Mouse (Mus musculus) forebrain, embryonic 15.5 days (tissue): ENCODE measurements around the gene Harbi1. TPM values are rescaled to one million over a fixed set of nuclear protein-coding genes. Genes with fewer than 3 reads are reported as not detected.
"Not testable (repeated sequence)": the region's sequence is repeated elsewhere in the genome, so short reads cannot be mapped to it uniquely, and the experiment has no call there.

Experiments used
- ATAC-seq: fragments of 200-750 bp; cut with Nextera tagmentation; replicated peaks from 2 replicates; pipeline ENCODE4 v1.8.0; 2017; ENCODE audit warnings: mild to moderate bottlenecking, moderate TSS enrichment, moderate library complexity
- H3K27ac ChIP-seq: fragments of 300-500 bp; sonication (generic); replicated peaks from 2 replicates; pipeline ENCODE4 v1.5.1; 2015; ENCODE audit warnings: mild to moderate bottlenecking, inconsistent platforms
- H3K27me3 ChIP-seq: fragments of 300-500 bp; sonication (generic); 2 replicates; pipeline ENCODE4 v1.6.1; 2015; ENCODE audit warnings: inconsistent platforms
- H3K36me3 ChIP-seq: fragments of 300-500 bp; sonication (generic); 2 replicates; pipeline ENCODE4 v1.6.1; 2015; ENCODE audit warnings: mild to moderate bottlenecking, inconsistent platforms
- H3K4me1 ChIP-seq: fragments of 300-500 bp; sonication (generic); 2 replicates; pipeline ENCODE4 v1.6.1; 2015; ENCODE audit warnings: inconsistent platforms
- H3K4me2 ChIP-seq: fragments of 300-500 bp; sonication (generic); replicated peaks from 2 replicates; pipeline ENCODE4 v1.6.1; 2015; ENCODE audit warnings: mild to moderate bottlenecking, inconsistent platforms
- H3K4me3 ChIP-seq: fragments of 300-500 bp; sonication (generic); 2 replicates; pipeline ENCODE4 v1.5.1; 2015; ENCODE audit warnings: mild to moderate bottlenecking, inconsistent platforms
- H3K9ac ChIP-seq: fragments of 300-500 bp; sonication (generic); replicated peaks from 2 replicates; pipeline ENCODE4 v1.6.1; 2015; ENCODE audit warnings: mild to moderate bottlenecking, inconsistent platforms
- H3K9me3 ChIP-seq: fragments of 300-500 bp; sonication (generic); 2 replicates; pipeline ENCODE4 v1.6.1; 2016; ENCODE audit warnings: inconsistent platforms
- WGBS: fragments of 180-500 bp; shearing (Covaris S2); methylation state at CpG from one replicate; pipeline ENCODE4 v1.1.7; 2015; ENCODE audit warnings: mixed read lengths; 5-methylcytosine and 5-hydroxymethylcytosine counted together
- polyA plus RNA-seq: library from polyadenylated mRNA; unstranded; fragments of >200 nt; fragmentation: Nextera tagmentation; extraction: Ambion mirVana; gene quantifications from 2 replicates; pipeline ENCODE4 v1.2.1, GENCODE M21; 2015

The Harbi1 gene
- polyA plus RNA-seq, 1 experiment from 2014 or later = 20.4 TPM

- Histone ChIP-seq H3K4me3 (no peak overlapping the region), H3K9ac (no peak overlapping the region), H3K27me3 (no peaks in the 10 kb centered on the region), H3K4me2 (no peak overlapping the region), H3K4me1 (no peaks in the 10 kb centered on the region), H3K9me3 (no peaks in the 10 kb centered on the region), H3K36me3 (peaks cover 12% of the 10 kb centered on the region), H3K27ac (no peak overlapping the region)
- 81% methylated on average over 4 of the region's 4 CpGs for WGBS
- ATAC-seq = no peak
Observed at GRCm38 (mm10) chr2:91723382-91723781, 12.7 kb downstream of the Harbi1 start.

GRCm38 (mm10) chr2:91723951-91724350 is 13.3 kb downstream of the Harbi1 start:
- Histone ChIP-seq H3K36me3 (peaks cover 12% of the 10 kb centered on the region), H3K27me3 (no peaks in the 10 kb centered on the region), H3K4me2 (no peak overlapping the region), H3K9ac (no peak overlapping the region), H3K4me3 (no peak overlapping the region), H3K9me3 (no peaks in the 10 kb centered on the region), H3K4me1 (no peaks in the 10 kb centered on the region), H3K27ac (no peak overlapping the region)
- no peak for ATAC-seq

GRCm38 (mm10) chr2:91724716-91725115 is 14.1 kb downstream of the Harbi1 start:
- Histone ChIP-seq H3K9ac (no peak overlapping the region), H3K4me3 (no peak overlapping the region), H3K36me3 (peaks cover 12% of the 10 kb centered on the region), H3K9me3 (no peaks in the 10 kb centered on the region), H3K4me2 (no peak overlapping the region), H3K27me3 (no peaks in the 10 kb centered on the region), H3K4me1 (no peaks in the 10 kb centered on the region), H3K27ac (no peak overlapping the region)
- 56% methylated on average over 2 of the region's 2 CpGs for WGBS
- no peak for ATAC-seq

GRCm38 (mm10) chr2:91725476-91725875 is 14.8 kb downstream of the Harbi1 start:
- 62% methylated on average over 4 of the region's 4 CpGs for WGBS
- H3K27ac ChIP-seq, H3K9ac ChIP-seq, H3K9me3 ChIP-seq, H3K4me3 ChIP-seq, H3K4me1 ChIP-seq, H3K36me3 ChIP-seq, H3K4me2 ChIP-seq, H3K27me3 ChIP-seq, ATAC-seq: not testable (repeated sequence)

- no peaks in the 10 kb centered on the region for H3K27me3 ChIP-seq
- H3K36me3 ChIP-seq = no peaks in the 10 kb centered on the region
- peaks cover 9% of the 10 kb centered on the region for H3K4me1 ChIP-seq
- H3K27ac ChIP-seq = no peak overlapping the region
- H3K9ac ChIP-seq = no peak overlapping the region
- 90% methylated on average over 3 of the region's 3 CpGs for WGBS
- H3K4me3 ChIP-seq = no peak overlapping the region
- no peaks in the 10 kb centered on the region for H3K9me3 ChIP-seq
- H3K4me2 ChIP-seq = no peak overlapping the region
- ATAC-seq = no peak
Observed at GRCm38 (mm10) chr2:91727011-91727410, 16.4 kb downstream of the Harbi1 start.

GRCm38 (mm10) chr2:91729571-91729970 is 18.9 kb downstream of the Harbi1 start:
- Histone ChIP-seq H3K9ac (peak overlapping the region; percentile 89; the same call in 1 of the 2 replicates), H3K9me3 (no peaks in the 10 kb centered on the region), H3K36me3 (no peaks in the 10 kb centered on the region), H3K27ac (peak overlapping the region; percentile 87), H3K27me3 (no peaks in the 10 kb centered on the region), H3K4me2 (peak overlapping the region; percentile 48), H3K4me3 (peak overlapping the region; percentile 87), H3K4me1 (peaks cover 9% of the 10 kb centered on the region)
- 16% methylated on average over 4 of the region's 4 CpGs for WGBS
- ATAC-seq = peak; percentile 12; the same call in 1 of the 2 replicates

GRCm38 (mm10) chr2:91729971-91730821 is 19.5 kb downstream of the Harbi1 start, which contains the start of gene Ambra1:
Ambra1 (plus strand) TSS chr2:91730134.
- Histone ChIP-seq H3K9ac (peak within 1 kb of the TSS; percentile 89), H3K36me3 (no peaks in the 10 kb centered on the region), H3K27ac (peak within 1 kb of the TSS; percentile 87), H3K4me1 (peaks cover 9% of the 10 kb centered on the region), H3K4me2 (peak within 1 kb of the TSS; percentile 65), H3K9me3 (no peaks in the 10 kb centered on the region), H3K4me3 (peak within 1 kb of the TSS; percentile 87), H3K27me3 (no peaks in the 10 kb centered on the region)
- ATAC-seq = peak; percentile 92
- under 1% methylated on average over 67 of the region's 68 CpGs for WGBS

- no peak overlapping the region for H3K27ac ChIP-seq
- no peak for ATAC-seq
- H3K27me3 ChIP-seq = no peaks in the 10 kb centered on the region
- H3K9ac ChIP-seq = no peak overlapping the region
- H3K4me2 ChIP-seq = no peak overlapping the region
- 97% methylated on average over 5 of the region's 5 CpGs for WGBS
- no peaks in the 10 kb centered on the region for H3K9me3 ChIP-seq
- H3K36me3 ChIP-seq = no peaks in the 10 kb centered on the region
- H3K4me3 ChIP-seq = no peak overlapping the region
- H3K4me1 ChIP-seq = peaks cover 9% of the 10 kb centered on the region
Observed at GRCm38 (mm10) chr2:91735221-91735620, 24.6 kb downstream of the Harbi1 start.

- Histone ChIP-seq H3K4me1 (no peaks in the 10 kb centered on the region), H3K9ac (no peak overlapping the region), H3K4me3 (no peak overlapping the region), H3K4me2 (no peak overlapping the region), H3K36me3 (no peaks in the 10 kb centered on the region), H3K27ac (no peak overlapping the region), H3K9me3 (no peaks in the 10 kb centered on the region), H3K27me3 (no peaks in the 10 kb centered on the region)
- WGBS = 95% methylated on average over 1 of the region's 1 CpGs
- ATAC-seq = no peak
Observed at GRCm38 (mm10) chr2:91739586-91739985, 28.9 kb downstream of the Harbi1 start.

GRCm38 (mm10) chr2:91744686-91745085 is 34.0 kb downstream of the Harbi1 start:
- whole genome bisulfite sequencing = 81% methylated on average over 5 of the region's 5 CpGs
- no peak overlapping the region for H3K4me3 ChIP-seq
- no peak for ATAC-seq

GRCm38 (mm10) chr2:91749811-91750261 is 39.2 kb downstream of the Harbi1 start:
- Histone ChIP-seq H3K27me3 (no peaks in the 10 kb centered on the region), H3K27ac (no peak overlapping the region), H3K36me3 (no peaks in the 10 kb centered on the region), H3K4me2 (no peak overlapping the region), H3K9ac (no peak overlapping the region), H3K4me3 (no peak overlapping the region), H3K9me3 (no peaks in the 10 kb centered on the region), H3K4me1 (no peaks in the 10 kb centered on the region)
- ATAC-seq = no peak
- 68% methylated on average over 2 of the region's 2 CpGs for WGBS

More at GRCm38 (mm10) chr2:91744686-91745085, 34.0 kb downstream of the Harbi1 start:
- Histone ChIP-seq H3K9me3 (no peaks in the 10 kb centered on the region), H3K27ac (no peak overlapping the region), H3K9ac (no peak overlapping the region), H3K4me1 (no peaks in the 10 kb centered on the region), H3K36me3 (no peaks in the 10 kb centered on the region), H3K27me3 (no peaks in the 10 kb centered on the region), H3K4me2 (no peak overlapping the region)
